Mouse (Mus musculus): ENCODE measurements at regions not wholly inside any gene's neighbourhood (a gene's known extent, or its start where the extent isn't known, plus 50 kb on each side); places are given as distances from the start of the nearest gene placed in this dataset.

DNA sequence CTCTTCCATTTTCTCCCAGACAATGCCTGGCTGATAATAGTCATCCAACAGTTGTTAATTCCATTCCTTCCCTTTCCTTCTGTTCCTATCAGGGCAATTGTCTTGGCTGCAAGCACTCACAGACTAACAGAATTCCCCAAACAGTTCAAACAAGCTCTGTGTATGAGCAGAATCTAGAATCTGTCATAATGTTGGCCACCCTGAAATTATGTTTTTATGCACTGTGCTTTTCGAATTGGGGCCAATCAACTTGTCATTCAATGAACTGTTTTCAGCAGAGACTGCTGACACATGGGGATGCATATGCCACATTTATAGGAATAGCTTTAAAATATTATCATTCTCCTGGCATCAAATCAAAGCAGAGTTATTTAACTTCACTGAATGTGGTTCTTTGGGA is 235.8 kb upstream of the Tmtc4 start:
- no peak for DNase-seq

DNA sequence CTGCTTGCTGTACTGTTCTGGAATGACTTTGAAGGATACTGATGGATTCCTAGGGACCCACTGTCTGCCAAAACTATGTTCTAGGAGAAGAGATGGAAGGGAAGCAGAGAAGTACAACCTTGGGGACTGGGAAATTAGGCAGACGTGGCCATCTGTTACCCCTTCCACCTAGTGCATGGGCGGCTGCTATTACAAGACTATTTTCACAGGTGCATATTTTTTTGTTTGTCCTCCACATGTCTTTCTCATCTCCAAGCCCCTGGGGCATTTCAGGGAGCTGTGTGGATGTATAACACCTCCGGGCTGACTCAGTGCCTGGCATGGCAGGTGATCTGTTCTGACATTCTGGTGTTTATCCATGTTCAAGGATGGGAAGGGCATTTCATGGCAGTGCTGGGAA is 226.4 kb upstream of the Tmtc4 start:
- no peak for DNase-seq

DNA sequence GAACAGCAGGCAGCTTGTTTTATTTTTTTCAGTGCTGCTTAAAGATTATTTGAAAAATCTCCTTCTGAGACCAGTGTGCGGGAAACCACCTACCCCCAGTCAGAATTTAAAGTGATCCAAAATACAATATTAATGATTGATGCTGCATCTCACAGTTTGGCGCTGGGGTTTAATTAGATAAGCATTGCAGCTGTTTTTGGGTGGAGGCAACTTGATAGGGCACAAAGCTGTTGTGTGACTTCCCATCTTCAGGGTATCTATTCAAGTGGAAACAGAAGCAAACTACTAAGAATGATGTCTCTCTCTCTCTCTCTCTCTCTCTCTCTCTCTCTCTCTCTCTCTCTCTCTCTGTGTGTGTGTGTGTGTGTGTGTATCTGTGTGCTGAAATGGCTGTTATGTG is 219.0 kb upstream of the Tmtc4 start:
- no peak for DNase-seq

DNA sequence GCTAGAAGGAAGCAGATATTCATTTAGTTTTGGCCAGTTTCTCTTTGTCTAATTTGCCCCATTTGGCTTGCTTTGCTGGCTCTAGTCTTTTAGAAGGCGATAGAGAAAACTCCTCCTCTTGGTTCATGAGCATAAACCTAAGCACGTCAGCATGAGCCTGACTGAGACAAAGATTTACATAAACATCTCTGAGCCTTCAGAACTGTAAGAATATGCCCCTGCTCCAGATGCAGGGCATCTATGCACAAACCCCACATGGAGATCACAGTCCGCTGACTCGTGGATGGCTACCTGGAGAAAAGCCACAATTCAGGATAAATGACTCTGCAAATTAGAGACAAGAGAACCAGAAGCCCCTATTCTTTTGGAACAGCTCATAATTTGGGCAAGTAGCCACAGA is 218.5 kb upstream of the Tmtc4 start:
- DNase-seq, result no peak

DNA sequence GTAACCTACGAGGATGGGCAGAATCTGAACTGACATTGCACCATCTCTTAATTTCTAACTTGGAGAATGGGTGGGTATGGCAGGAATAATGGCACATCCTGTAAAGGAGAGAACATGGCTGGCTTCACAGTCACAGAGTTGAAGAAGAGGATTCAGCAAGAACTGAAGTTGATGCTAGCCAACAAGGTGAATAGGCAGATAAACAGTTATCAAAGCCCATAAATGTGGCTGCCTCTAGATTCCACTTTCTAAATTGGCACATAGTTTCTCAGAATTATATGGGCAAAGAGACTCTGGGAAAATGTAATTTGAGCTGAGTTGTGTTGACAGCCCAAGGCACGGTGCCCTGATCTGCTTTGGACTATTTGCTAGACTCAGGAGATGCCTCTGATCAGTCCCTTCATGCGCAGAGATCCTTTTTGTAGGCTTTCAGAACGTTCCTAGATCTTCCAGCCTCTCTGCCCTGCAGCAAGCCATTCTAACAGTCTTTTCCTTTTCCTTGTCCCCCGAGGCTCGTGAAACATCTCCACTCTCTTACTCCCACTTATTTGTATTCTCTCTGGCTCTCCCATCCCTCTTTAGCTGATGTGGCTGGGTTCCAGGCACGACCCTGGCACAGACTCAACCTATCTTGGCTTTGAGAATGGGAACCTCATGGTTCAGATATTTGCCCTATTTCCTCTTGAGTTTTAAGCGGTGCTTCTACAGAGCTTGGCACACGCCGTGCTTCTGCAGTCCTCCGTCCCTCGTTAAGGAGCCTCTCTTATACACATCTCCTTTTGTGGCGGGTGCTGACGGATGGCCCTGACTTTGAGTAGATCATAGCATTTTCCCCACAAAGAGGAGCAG is 217.8 kb upstream of the Tmtc4 start:
- peak; percentile 13 for DNase-seq

DNA sequence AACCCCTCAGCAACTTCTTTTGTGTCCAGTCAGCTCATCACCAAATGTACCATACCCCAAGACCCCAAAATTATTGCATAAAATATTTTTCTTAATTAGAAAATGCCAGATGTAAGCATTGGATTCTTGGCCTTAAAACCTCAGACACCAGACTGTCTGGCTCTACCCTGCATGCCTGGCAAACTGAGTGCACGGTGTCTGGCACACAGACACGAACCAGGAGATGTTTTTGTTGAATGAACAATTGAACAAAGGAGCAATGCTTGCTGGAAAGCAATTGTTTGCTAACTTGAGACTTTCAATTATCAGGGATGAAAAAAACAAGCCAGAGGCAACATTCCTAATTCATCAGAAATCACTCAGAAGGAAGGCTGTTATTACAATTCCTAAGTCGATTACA is 215.3 kb upstream of the Tmtc4 start:
- DNase-seq, result no peak

DNA sequence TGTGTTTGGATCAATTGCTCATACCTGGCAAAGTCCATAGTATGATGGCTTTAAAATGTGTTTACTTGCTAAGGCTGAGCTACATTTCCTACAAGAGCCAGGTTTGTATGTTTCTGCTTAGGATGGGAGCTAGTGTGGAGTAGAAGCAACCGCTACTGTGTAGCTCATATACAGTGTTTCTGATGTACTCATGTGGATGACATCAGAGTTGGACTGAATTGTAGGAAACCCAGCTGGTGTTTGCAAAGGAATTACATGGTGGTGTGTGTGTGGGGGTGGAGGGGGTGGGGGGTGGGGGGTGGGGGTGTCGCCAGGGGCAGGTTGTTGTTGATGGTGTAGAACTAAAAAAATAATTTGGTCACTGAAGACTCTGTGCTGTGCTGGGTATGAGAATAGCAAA is 208.7 kb upstream of the Tmtc4 start:
- no peak for DNase-seq

DNA sequence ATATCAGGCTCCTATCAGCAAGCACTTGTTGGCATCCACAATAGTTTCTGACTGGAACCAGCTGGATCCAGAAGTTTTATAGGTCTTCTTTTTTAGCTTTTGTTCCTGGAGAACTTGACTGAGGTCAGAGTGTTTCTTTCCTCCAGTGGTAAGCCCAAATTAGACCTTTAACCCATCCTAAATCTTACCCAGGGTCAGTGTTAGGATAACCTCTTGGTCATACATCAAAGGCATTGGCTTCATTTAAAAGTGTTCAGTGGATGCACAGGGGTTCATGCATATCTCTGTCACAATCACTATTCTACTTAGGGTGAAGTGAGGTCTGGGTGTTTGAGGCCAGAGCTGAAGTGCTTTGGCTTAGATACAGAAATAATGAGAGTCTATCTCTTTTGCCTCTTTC is 206.9 kb upstream of the Tmtc4 start:
- DNase-seq, result no peak

DNA sequence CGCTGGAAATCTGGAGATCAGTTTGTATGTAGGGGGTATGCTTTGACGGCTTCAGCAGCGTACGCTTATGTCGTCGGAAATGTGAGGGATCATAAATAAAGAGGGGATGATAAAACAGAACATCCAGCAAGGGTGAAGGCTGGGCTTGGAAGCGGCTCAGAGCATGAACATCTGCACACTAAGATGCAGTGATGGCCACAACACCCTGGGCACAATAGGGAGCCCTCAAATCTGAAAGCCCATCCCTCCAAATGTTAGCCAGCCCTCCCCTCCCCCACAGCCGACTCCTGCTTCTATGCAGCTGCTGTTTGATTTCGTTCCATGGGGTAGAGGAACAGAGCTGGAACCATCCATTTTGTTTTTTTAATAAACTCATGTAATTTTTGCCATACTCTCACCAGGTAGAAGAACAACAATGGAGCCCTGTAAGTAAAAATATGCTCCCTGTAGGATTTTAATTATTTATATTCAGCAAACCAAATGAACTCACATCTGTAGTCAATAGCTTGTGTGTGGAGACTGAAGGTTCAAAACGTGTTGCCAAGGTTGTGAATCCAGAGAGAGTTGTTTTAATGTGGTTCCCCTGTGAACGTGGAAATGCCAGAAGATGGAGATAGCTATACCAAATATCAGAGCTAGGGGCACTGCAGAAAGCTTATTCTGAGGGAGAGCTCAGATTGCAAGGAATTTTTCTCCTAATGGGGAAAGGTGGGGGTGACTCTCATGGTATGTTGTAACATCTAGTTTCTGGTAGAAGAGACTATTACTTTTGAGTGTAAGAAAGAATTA is 203.6 kb upstream of the Tmtc4 start:
- no peak for DNase-seq

DNA sequence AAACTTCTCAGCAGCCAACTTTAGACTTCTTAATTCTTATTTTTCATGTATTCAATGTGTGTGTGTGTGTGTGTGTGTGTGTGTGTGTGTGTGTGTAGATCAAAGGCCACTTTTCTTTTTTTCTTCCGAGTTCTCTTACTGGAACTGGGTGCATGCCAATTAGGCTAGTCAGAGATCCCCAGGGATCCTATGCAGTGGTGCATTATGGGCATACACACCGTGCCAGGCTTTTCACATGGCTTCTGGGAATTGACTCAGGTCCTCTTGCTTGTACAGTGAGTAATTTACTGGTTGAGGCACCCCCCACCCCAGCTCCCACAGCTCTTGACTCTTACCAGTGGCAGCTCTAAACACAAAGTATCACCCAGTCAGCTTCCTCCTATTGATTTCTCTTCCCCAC is 189.3 kb upstream of the Tmtc4 start:
- no peak for DNase-seq

DNA sequence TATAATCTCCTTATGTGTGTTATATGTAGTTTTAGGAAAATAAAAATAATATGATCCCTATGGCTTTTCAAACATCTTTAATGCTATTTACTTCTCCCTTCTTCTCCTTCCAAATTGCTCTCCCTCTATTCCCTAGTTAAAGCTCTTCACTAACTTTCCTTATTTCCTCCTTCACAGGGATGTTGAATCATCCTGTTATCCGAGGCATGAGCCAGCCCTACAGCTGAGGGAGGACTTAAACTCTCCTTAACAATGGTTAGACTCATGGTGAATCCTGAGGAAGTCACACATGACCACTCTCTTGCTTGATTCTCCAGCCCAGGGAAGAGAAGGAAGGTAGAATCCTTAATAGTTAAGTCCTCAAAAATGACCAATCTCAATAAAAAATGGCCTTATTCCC is 188.0 kb upstream of the Tmtc4 start:
- no peak for DNase-seq

DNA sequence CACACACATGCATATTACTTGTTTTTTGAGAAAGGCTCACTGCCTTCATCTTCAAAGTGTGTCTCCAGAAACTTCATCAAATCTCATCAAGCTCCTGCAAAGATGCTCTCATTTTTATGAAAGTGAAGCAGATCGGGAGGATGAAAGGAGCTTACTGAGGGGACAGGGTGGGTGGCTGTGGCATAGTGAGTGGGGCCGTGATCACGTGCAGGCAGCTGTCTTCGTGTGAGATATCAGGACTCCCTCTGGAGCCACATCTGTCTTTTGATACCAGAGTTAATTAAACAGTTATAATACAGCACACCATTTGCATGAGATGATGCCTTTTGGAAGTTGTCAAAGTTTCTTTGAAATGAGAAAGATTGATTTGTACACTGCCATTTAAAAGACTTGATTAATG is 180.0 kb upstream of the Tmtc4 start:
- no peak for DNase-seq

DNA sequence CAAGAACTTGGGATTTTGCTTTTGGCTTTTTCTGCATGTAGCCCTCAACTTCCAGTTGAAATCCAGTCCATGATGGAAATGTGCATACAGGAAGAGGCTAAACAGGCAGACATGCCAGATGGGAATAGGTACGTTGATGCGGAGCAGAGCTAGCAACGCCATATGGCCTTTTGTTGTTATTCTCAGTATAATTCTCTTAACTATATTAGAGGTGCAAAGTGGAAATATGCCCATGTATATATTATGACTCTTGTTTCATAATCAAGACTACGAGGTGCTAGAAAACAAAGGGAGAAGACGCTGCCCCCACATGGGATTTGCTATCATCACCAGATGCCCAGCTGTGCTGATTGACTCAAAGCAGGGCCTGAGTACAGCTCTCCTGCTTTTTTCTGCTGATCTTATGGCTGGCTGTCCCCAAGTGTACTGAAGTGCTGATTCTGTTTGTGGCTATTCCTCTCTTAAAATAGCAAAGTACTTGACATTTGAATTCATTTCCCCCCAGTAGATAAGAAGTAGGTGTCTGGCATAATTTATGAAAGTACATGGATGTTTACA is 159.7 kb upstream of the Tmtc4 start:
- peak; percentile 6 for DNase-seq

DNA sequence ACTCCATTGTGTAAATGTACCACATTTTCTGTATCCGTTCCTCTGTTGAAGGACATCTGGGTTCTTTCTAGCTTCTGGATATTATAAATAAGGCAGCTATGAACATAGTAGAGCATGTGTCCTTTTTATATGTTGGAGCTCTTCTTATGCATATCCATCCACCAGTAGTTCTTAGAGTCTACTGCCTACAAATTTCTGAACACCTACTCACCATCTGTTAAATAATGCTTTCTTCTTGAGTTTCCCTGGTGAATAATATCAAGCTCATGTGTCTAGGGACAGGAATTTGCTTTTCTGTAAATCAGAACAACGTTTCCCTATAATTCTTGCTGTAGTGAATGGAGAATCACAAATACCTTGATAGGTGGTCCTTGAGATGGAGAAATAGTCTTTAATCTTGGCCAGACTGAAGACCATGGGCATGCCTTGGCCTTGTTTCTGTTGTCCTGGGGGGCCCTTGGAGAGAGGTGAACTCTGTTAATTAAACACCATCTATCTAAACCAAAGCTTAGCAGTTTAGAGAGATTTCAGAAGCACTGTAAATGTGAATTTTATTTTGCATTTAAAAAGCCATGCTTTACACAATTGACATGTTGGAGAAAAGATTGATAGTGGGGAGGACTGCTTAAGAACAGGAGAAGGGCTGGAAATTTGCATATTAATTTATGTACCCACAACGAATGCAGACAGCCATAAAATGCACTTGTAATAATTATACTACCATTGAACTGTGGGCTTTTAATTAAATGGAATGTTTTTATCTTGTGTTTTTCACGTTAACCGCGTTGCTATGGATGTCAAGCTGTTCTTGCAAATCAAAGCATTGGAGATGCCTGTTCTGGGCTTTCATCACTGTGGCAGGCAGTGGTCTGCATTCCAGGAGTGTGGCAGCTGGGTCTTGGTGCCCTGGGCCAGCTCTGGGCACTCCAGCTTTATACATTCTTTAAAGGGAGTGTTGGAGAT is 155.2 kb upstream of the Tmtc4 start:
- peak; percentile 8 for DNase-seq

DNA sequence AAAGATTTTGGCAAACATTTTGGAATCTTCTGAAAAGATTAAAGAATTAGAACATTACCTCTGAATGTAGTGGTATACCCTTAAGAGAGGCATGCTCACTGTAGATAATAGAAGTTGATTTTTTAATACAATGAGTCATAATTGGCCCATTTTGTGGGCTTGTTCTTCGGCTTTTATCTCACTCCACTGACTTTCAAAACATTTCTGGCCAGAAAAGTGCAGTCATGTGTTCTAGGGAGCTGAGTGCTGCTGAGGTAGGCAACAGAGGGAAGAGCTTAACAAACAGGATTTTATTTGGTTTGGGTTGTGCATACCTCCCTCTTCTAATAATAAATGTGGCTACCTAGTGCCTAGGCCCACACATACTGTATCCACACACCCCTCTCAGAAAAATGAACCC is 150.1 kb upstream of the Tmtc4 start:
- DNase-seq, result no peak

DNA sequence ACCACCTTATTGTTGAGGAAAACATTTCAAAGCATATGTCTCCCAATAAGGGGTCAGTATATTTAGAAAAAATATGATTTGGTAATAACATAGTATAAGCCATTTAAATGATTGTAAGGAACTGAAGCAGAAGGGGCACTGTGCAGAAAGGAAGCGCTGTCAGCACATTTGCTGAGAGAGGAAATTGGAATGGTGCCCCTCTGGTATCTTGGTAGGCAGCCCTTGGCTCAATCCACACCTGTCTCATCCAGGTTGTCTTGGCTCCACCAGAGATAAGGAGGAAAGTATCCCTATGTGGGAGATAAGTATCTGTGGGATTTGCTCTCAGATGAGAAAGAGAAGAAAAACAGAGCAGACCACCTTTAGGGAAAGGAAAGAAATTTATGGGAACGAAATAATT is 136.5 kb upstream of the Tmtc4 start:
- DNase-seq, result no peak

DNA sequence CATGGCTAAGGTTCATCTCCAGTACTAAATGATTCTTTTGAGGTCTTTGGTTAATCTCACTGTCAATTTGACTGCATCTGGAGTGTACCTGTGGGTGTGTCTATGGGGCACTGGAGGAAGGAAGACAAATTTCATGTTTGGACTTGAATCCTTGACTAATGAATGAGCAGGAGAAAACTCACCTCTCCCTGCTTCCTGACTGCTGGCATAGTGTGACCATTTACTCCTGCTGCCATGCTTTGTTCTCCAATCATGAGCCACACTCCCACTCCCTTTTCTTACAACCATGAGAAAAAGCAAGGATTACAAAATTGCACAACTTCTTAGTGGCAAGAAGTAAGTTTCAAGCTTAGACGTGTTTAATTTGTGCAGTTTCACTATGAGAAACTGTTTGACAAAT is 132.5 kb upstream of the Tmtc4 start:
- no peak for DNase-seq

DNA sequence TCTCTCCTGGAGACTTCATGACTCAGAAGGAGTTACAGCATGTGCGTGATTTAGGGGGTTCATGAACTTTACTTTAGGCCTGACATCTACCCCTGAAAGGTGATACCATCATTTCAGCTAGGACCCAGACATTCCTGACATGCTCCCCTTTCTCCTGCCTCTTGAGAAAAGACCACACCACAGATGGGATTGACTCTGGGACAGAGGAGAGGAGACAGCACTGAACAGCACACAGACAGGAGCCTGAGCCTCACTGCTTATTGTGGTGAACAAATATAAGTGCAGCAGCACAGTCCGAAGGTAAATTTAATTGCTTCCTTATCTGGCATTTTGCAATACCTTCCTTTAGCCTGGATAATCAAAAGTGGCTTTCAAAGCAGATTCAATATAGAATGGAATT is 126.7 kb upstream of the Tmtc4 start:
- no peak for DNase-seq

DNA sequence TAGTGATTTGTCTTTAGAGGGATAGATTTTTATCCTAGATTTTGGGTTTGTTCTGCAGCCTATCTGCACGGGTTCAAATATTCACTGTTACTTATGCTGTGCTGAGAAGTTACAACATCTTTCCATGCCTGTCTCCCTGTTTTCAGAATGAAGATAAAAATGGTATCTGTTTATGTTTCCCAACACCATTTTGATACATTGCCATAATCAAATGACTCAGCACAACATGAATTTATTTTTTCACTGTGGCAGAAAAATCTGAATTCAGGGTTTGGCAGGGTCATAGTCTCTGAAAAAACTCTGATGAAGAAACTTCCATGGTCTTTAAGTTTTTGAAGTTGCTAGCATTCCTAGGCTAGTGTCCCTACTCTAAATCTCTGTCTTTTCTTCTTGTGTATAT is 116.5 kb upstream of the Tmtc4 start:
- DNase-seq, result no peak

DNA sequence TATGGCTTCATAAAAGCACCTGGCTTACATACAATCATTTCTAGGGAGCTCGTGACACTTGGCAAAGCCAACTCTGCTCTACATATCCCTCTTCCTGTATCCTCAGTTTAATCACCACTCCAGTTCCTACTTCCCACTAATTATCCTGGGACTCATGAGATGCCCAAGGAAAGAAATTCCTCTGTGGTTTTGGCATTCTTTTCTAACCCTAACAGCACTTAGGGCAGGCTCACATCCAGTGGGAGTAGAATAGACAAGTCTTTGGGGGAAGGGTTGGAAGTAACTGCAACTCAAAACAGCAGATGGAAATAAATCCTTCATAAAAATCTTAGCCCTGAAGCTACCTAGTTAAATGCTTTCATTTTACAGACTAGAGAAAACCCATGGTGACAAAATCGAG is 112.3 kb upstream of the Tmtc4 start:
- no peak for DNase-seq

DNA sequence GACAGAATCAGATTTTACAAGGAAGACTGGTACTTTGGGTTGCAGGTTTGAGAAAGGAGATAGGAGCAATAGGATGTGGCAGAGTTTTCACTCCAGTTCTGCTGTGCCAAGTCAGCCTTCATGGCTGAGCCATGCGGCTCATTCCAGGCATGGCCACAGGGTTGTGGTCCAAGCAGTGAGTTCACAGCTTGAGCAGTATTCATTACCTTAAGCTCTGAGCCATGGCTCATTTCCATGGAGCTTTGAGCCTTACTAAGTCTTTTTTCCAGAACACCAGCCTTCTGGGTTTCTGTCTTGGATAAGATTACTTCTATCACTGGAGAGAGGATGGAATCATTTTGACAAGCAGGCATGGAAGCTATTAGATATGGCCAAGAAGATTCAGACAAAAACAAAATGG is 98.2 kb upstream of the Tmtc4 start:
- DNase-seq, result no peak

DNA sequence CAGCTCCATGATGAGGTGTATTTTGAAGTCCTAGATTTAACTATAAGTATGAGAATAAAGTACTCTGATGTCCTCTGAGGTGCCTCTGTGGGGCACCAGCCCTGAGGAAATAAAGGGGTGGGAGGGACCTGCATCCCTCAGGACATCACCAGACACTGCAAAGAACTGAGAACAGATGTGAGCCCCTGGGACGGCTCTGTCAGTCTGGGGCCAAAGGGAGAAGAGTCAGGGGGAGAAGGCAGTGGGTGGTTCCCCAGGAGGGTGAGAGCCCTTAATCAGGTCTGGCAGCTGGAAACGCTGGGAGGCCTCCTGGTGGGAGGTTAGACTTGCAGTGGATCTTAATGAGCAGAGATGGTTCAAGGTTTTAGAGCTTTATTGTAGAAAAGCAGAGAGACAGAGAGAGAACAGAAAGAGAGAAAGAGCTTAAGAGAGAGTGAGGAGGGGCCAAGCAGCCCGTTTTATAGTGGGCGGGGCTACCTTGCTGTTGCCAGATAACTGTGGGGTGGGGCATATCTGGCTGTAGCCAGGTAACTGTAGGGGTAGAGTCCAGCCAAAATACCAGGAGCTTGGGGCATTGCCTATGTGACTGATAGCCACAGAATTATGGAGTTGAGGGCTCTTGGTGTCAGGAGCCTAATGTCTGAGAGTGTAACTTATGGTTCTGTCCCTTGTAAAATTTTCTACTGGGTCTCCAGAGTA is 97.3 kb upstream of the Tmtc4 start:
- DNase-seq, result peak; percentile 15
